Mouse (Mus musculus): ENCODE measurements at regions not wholly inside any gene's neighbourhood (a gene's known extent, or its start where the extent isn't known, plus 50 kb on each side); places are given as distances from the start of the nearest gene placed in this dataset.

DNA sequence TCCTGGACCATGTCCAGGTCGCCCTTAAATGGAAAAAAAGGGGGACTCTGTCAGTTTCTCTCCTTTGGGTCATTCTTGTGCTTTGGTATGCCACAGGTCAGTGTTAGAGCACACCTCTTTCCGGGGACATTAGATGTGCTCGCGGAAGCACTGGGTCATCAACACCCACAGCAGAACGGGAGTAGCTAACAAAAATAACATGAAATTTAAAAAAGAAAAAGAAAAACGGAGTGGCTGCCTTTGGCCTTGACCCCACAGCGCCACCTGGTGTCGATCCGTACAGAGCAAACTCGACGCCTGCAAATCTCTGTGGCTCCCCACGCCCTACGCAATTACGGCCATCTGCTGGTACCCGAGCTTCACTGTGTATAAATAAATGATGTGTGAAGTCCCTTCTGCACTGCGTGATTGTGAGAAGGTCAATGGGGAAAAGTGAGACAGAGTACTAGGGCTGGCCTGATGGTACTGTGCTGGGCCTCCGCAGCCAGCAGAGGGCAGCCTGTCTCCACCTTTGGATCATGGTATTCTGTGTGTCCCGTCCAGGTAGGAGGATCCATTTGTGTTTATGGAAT lies 99.0 kb upstream of the Slc7a12 start:
- ATAC-seq, result peak; percentile 66

DNA sequence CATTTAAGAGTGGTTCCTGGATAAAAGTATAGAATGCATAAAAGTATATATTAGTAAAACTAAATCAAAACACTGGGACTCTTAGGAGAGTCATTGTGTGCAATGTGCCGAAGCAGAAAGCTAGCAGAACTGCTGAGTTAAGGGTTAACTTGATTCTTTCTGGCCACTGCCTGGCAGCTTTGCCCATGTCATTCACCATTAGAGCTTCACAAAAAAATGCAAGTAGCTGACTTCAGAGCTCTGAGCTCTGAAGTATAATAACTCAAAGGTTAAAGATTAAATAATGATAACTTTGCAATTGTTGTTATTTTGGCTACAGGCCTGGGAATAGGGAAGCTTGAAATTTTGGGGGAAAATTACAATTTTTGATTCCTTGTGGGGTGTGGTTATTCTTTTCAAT lies 89.8 kb upstream of the Slc7a12 start:
- no peak for ATAC-seq

DNA sequence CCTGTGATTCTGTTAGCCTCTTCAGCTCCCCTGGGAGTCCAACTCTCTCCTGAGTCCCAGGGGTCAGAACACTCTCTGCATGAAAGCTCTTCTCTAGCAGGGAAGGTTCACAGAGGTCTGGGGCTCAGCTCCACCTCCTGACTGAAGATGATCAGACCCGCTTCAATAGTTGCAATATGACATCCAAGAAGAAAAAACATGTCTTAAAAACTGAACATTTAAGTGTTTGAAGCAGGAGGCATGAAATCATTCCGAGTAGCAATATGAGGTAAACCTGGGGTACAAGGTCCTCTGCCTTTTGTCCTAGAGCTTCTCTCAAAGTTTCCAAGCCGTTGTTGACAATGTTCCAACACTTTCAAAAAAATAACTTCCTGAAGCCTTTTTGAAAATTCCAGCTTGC lies 81.8 kb upstream of the Slc7a12 start:
- ATAC-seq, result no peak

DNA sequence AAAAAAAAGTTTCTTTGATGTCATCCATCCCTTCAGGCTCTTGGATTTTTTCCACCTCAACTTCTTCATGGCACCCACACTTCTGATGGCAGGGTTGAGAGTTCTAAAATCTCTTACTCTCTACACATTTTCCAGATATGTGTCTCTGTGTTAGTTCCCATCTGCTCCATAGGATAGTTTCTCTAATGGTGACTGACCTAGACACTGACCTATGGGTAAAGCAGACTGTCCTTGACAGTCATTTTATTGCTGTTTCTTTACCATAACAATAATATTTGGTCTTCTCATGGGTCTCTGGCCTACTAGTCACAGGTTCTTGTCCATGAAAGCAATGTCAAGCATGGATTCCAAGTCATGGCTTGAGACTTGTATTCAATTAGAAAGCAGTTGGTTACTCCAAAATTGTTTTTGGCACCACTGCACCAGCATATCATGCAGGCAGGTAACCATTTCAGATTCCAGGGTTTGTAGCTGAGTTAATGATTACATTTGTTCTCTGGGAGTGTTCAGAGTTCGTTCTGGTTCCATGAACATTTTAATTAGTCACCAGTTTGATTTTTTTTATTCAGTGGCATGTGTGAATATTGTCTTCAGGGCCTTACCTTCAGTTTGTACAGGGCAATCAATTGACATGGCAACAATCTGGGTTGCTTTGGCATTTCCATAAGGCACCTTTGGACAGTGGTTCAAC lies 71.9 kb upstream of the Slc7a12 start:
- no peak for ATAC-seq
